Mouse (Mus musculus) cerebellum, adult (tissue): ENCODE data around the gene Chn2.

Experiments used
- ATAC-seq: cut with Nextera tagmentation; 2 replicates; pipeline ENCODE4 v1.9.2; 2017; ENCODE audit warnings: mild to moderate bottlenecking, moderate library complexity, mixed read lengths; ENCODE audit not compliant: insufficient number of reproducible peaks, low FRiP score, low TSS enrichment

The Chn2 gene

DNA sequence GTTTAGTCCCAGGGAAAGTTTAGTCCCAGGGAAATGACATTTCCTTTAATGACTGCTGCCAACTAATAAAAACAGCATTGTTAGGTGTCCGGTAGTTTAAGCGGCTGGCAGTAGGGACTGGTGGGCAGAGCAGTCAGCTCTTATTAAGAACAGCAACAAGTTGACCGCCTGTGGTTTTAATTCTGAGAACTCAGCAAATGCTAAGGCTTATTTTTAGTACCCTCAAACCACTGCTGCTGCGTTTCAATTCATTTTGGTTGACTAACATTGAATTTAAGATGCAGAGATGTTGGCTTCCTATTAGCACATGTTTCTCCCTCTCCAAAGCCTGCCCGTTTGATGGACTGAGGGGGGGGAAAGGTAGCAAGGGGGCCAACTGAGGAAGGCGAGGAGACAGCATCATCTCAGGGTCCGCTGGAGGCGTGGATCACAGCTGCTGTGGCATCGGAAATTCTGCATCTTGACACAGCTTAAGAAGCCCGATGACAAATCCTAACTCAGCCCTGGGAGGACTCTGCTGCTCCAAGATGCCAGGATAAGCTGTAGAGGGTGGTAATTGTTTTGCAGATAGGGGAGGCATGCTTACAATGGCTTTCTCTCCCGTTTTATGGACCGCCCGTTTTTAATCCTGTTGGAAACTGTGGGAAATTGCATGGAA is 2.2 kb downstream of the Chn2 start:
- no peak for ATAC-seq

DNA sequence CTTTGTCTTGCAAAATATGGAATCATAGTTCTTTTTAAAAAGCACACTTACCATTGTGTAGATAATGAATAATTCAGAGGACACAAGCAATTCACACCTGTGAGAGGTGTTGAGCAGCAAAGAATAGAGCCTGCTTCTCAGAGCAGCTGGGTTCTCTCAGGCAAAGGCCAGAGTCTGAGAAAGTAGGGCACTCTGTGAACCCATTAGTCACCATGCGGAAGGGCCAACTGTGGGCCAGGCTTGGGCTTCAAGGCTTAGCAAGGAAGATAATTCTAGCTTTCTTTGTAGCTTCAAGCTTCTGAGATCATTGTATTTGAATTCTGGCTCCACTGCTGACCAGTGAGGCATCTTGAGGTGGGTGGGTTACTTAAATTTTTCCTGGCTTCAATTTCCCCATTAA is 2.8 kb downstream of the Chn2 start:
- ATAC-seq = no peak; the same call in 1 of the 2 replicates

DNA sequence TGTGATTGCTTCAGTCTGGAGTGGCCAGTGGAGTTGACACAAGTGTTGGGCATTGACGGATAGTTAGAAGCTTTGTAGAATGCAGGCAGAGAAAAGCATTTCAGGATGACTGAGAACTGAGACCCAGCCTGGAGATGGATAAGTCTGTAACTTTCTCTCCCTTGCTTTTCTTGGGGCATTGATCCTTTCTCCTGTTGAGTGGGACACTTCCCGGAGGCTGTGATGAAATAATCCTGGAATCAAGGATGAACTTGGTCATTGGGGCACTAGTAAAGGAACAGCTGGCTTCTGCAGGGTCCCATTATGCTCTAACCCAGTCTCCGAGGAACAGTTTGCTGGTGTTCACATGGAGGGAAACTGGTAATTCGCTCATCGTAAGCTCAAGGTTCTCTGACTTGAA is 4.2 kb downstream of the Chn2 start:
- ATAC-seq = no peak

DNA sequence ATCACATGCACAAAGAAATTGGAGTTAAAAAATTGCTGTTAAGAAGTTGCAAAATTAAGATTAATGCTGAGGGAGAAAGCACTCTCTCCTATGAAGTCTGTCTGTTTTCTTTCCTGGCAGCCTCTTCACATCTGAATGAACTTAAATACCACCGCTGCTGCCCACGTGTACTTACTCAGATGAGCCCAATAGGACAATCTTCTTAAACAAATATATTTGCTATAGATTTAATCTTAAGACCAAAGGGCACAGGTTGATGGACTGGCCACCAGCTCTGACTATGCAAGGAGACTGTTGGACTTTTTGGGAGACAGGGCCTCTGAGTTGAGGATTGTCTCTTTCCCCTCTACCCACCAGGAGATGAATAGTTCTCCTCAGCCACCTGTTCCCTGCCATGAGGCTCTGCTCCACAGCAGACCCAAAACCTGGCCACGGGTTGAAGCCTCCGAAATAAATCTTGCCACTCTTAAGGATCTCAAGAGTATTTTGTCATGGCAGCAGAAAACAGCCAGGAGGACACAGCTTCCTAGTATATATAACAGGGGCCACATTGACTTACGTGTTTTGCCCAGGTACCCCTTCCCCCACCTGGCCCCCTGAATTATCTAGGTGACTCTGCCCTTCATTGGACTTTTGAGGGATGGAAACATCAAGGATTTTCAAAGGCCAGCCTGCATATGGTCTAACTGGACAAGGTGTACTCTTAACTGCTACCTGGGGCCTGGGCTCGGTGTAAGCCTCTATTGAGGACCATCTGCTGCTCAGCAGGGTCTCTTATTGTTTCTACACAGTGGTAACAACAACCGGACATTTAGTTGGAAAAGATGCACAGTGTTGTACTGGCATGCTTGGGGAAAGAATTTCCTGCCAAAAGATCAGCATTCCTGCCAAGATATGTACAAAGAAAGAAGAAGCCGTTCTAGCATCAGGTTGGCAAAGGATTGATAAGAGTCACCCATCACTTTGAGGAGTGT is 6.7 kb downstream of the Chn2 start:
- ATAC-seq = peak; percentile 85

DNA sequence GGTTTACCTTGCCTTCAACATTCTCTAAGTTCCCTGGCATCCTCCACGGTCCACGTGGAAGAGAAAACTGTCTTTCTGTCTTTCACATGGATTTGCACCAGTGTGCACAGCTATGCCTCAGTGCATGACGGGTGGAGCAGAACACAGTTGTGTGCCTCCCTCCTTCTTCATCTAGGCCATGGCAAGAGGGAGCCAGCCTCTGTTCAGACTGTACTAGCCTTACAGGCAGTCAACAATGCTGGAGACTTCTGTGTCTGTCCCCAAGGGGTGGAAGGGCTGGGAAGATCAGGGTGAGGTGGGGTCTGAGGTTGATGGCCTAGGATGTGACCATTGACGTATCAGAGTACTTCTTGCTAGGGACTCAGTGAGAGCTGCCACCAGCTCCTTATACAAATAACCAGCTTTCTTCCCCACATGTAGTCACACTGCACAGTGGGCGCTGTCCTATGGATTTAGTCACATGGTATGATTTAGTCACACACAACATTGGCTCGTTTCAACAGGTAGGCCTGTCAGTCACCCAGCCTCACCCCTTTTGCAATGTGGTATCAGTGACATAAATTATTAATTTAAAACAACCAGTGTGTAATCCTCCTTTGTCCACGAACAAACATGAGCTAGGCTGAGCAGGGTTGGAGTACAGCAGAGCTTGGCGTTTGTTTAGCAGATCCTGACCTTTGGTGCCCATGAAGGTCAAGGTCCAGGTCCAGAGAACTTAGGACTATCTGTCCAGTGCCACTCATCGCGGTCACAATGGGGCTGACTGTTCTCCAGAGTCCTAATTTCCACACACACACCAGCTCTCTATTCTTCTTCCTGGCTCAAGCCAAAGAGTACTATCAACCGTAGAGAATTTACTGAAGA is 7.8 kb downstream of the Chn2 start:
- ATAC-seq = no peak

DNA sequence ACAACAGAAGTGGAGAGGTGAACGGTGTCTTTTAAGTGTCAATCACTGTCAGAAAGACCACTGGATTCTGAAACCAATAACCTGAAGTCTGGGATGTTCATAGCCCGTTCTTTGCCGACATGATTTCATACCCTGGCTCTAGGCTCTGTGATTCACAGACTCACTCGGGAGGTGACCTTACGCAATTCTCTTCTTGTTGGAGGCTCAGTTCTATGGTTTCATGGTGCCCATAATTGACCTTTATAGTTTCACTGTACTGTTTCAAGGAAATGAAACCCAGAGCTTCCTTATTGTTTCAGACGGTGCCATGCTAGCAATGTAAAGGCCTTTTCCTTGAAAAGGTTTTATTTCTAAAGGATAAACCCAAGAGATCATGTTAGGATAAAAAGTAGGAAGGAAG is 9.4 kb downstream of the Chn2 start:
- no peak for ATAC-seq

DNA sequence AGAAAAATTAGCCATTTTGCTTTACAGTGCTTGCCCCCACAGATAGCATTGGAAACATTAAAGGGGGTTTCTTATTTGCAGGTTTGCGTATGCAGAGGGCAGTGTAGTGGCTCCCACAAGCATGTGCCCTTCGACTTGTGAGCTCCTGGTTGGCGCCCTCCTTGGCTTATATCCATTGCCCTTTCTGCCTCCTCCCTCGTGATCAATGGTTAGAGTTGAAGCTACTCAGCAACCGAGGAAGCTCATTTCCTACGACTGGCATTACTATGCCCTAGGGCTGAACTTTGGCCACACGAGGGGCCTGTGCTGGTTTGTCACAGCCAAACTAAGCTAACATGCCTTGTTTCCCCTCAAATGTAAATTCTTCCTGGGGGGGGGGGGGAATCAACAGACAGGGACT is 11.8 kb downstream of the Chn2 start:
- ATAC-seq = no peak

DNA sequence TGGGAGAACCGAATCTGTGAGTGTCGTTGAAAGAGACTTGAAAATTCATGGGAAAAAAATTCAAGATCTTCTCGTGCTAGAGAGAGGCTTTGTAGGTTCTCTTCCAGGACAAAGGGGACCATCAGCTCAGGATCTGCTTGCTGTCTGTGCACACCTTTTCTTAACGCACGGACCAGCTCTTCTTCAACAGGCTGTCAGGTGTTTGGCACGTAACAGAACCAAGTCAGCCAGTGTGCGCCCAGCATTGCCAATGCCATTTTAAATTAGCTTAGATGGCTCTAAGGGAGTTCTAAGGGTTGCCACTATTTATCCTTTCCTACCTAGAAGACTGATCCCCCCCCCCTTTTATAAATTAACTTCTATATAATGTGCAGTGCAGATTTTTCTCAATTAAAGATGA is 12.8 kb downstream of the Chn2 start:
- ATAC-seq = no peak

DNA sequence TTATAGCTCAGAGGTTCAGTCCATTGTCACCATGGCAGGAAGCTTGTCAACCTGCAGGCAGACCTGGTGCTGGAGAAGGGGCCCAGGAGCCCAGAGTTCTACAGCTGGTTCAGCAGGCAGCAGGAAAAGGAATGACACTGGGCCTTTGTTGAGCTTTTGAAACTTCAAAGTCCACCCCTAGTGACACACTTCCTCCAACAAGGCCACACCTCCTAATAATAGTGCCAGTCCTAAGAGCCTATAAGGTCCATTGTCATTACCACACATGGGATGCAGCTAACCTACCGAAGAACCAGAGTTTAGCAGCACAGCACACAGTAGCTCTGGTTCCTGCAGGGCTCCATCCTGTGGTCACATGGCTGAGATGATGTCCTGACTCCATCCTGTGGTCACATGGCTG is 13.3 kb downstream of the Chn2 start:
- no peak for ATAC-seq

DNA sequence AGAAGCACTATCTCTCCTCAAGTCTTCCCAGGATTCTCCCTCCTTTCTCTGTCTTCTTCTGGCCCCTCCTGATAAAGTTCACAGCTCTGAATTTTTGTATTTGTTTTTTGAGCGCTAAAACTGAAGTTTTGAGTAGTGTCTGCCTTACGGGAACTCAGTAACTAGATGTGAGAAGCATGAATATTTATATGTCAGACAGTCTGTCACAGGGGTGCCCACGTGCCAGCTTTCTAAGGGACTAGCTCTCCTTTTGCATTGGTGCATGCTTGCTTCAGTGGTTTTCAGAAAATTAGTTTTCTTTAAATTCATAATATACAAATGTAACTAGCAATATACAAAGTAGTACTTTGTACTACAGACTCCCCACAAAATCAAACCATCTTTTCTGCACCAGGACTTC is 14.0 kb downstream of the Chn2 start:
- ATAC-seq = no peak

DNA sequence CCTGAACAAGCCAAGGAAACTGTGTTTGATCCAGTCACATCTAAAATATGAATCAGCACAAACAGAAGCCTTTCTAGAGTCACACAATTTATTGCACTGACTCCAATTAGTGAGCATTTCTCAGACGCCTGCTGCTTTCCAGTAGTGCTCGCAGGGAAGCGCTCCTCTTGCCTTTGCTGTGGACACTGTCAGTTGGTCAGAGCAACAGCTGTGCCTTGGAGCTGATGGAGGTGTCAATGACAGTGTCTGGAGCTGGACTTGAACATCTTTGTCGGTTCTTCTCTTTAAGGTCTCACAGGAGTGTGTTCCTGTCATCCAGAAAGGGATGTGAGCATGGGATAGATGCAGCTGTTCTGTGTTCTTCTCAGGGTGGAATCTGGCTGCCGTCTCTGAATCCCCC is 16.0 kb downstream of the Chn2 start:
- ATAC-seq = no peak

DNA sequence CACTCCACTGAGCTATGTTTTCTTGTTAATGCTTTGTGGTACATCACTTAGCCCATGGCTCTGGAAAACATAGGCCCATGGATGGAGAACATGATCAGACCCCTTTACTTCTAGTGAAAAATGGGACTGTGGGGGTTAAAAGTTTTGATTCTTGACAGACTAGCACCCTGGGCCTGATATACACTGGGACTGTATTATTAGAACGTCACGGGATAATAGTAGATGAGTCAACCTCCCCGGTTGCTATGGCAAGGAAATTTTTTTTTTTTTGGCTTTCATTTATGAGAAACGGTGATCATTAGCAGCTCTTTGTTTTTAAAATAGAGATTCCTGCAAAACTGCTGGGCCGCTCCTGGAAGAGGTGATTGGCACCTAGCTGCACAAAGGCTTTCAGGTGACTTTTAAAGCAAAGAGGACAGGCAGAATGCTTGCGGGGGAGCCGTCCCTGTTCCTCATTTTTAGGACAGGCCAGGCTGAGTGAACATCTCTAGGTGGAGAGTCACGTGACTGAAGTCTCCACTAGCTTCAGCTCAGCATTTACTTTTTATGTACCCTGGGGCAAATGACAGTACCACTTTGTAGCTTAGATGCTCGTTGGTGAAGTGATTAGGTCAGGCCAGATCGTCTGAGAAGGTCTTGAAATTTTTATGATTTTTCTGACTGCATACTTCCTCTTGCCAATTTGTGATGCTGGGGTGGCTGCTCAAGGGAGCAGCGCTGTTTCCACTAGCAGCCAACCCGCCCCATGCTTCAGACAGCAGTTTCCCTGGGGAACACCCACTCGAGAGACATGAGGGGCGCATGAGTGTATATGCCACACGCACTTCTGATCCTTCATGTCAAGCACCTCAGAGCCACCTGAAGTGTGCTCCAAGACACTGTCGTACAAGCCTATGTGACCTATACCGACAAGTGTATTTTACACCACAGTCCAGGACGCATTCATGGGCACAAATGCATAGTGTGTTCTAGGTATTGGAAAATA is 17.5 kb downstream of the Chn2 start:
- ATAC-seq = no peak

DNA sequence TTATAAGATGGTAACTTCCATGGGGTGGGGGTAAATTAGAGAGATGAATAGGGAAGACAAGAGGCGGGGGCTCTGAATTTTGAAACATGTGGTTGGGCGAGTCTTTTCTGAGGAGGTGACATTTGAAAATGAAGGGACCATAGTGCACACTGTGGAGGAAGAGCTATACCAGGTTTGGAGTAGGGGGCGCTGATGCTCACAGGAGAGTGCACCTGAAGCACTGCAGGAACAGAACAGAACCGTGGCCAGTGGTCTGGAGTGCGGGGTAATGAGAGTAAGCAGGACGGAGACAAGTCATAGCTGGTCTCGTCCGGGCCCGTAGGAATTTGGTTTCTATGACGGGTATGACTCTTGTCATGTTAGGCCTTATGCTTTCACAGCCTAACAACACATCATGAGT is 18.3 kb downstream of the Chn2 start:
- no peak for ATAC-seq

DNA sequence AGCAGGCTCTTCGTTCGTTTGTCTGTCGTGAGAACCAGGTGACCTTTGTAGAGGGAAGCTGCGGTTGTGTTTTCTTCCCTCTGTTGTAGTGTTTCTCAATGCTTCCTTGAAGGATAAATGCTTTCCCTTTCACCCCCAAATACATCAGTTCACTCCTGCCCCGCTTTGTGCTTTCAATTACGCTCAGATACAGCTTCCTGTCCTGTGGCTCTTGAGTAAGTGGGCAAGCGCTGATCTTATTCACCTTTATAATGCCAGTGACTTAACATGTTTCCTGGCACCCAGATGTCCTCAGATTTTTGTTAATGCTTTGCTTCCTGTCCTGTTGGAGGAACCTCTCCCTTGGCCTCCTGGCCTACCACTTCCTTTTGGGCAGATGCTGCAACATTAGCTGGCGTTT is 19.5 kb downstream of the Chn2 start:
- no peak for ATAC-seq

DNA sequence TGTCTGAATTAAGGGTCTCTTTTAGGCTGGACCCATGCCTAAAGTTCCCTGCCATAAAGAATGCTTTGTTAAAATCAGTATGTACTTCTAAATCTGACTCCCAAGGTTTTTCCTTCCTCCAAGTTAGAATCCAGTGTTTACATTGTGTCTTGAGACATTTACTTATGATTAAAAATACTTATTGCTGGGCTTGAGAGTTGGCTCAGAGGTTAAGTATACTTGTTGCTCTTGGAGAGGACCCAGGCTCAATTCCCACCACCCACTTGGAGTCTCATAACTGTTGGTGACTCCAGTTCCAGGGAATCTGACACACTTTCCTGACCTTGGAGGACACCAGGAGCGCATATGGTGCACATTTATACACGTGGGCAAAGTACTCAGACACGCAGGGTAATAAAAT is 20.9 kb downstream of the Chn2 start:
- ATAC-seq = no peak

DNA sequence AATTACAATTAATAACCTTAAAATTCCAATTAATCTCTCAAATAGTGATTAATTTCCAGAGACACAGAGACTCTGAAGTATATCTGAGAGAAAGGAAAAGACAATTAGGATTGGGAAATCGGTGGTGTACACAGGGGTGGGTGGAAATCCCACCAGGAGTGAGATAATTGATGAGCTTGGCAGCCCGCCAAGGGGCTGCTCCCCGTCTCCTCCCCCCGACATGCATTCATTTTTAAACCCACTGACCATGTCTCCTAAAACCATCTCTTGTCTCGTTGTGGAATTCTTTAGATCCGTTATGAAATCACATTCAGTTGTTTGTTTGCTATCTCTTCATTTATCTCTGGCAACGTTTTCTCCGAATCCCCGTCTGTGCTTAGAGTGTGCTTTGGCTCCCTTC is 22.0 kb downstream of the Chn2 start:
- ATAC-seq = no peak

DNA sequence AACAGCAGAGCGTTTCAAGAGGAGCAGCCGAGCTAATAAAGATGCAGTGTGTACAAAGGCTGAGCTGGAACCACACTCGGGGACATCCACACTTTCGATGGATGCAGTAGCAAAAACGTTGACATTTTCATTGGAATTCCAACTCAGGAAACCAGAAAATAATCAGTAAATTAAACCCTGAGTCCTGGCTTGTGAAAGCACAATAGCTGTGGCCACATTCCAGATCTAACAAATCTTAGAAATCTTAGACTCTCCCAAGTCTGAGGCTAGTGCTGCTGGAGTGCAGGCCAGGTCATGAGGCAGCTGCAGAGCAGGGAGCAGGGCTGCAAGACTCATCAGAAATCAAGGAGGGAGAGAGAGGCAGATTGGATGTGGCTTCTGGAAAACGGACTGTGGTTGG is 24.5 kb downstream of the Chn2 start:
- ATAC-seq = no peak

DNA sequence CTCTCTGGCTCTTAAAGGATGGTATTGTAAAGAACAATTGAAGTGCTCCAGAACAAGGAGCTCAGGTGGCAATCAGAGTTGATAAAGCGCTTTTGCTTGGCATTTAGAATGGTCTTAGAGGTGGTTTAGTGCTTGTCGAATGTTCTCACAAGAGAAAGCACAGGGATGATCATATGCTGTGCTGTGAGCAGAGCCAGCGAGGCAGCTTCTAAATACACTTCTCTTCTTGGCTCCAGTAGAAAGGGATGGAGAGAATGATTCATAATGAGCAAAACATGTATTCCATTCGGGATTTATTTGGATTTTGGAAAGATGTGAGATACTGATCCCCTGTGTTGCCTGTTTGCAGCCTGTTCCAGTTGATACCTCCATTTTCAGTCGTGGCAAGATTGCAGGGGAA is 28.0 kb downstream of the Chn2 start:
- ATAC-seq = no peak

DNA sequence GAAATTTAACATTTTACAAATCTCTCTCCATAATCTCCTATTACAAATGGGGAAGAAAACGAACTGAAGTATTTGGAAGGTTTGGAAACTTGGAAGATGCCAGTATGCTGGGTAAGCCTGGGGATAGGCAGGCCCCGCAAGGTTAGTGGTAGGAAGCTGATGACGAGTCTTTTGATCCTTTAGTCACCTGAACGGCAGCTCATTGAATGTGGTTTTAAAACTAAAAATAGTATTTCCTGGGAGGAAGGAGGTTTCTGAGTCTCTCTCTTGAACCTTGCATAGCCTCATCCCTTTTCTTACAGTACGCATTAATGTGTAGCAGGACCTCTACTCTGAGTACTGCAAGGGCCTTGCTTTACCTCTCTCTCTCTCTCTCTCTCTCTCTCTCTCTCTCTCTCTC is 29.5 kb downstream of the Chn2 start:
- no peak for ATAC-seq

DNA sequence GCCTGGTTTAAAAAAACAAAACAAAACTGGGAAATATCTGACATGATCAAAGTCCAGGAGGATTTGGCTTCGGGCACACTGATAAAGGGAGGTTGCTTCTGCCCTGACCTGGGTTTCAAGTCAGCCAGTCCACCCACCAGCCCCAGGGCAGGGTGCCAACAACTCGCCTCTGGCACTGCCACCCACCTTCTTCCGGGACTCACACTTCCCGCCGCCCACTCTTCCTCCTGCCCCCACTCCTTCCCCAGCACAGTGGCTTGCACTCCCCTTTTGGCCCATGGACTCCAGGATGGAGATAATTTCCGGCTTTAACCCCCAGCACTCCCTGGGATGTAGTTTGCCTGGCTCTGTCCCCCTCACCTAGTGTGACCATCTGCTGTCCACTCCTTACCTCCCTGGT is 31.4 kb downstream of the Chn2 start:
- peak; percentile 90 for ATAC-seq
